Mouse (Mus musculus): Measurements from ENCODE around the gene Nell1. TPM values are rescaled to one million over a fixed set of nuclear protein-coding genes. Genes with fewer than 3 reads are reported as not detected.

Gene Nell1
- total and polyA plus RNA-seq, 2 experiments = not detected

GRCm38 (mm10) chr7:50241634-50242273, 267.1 kb downstream of the Nell1 start:
- DNase-seq (ENCODE audit: extremely low read depth, low read depth, low spot score) = no peak
- Histone ChIP-seq H3K4me1 (ENCODE audit: control insufficient read depth, insufficient read depth, low read length) (no peaks in the 10 kb centered on the region), H3K36me3 (ENCODE audit: control insufficient read depth, insufficient read depth, low read length) (no peaks in the 10 kb centered on the region), H3K27ac (replicated peaks; ENCODE audit: insufficient read depth, low read depth, low read length) (no peak overlapping the region), H3K9ac (ENCODE audit: low read depth, low read length) (no peak overlapping the region), H3K27me3 (ENCODE audit: control insufficient read depth, insufficient read depth, low read length) (no peaks in the 10 kb centered on the region), H3K4me3 (ENCODE audit: insufficient read depth, low read depth, low read length) (no peak overlapping the region), H3K79me2 (ENCODE audit: control insufficient read depth, insufficient read depth, low read length) (no peaks in the 10 kb centered on the region)
- TF ChIP-seq CTCF (IDR thresholded peaks at IDR 0.05; ENCODE audit: low read depth, low read length) (no peak), POLR2A (IDR thresholded peaks at IDR 0.05; ENCODE audit: extremely low read depth, insufficient read depth, low read length) (no peak)
- 75% methylated on average over 5 of the region's 5 CpGs for WGBS

GRCm38 (mm10) chr7:50253166-50253565, 278.5 kb downstream of the Nell1 start:
- no peak for TF ChIP-seq POLR2A (IDR thresholded peaks at IDR 0.05; ENCODE audit: extremely low read depth, insufficient read depth, low read length)
- TF ChIP-seq CTCF (IDR thresholded peaks at IDR 0.05; ENCODE audit: low read depth, low read length) = no peak
- Histone ChIP-seq H3K36me3 (ENCODE audit: control insufficient read depth, insufficient read depth, low read length) (no peaks in the 10 kb centered on the region), H3K79me2 (ENCODE audit: control insufficient read depth, insufficient read depth, low read length) (no peaks in the 10 kb centered on the region), H3K9ac (ENCODE audit: low read depth, low read length) (no peak overlapping the region), H3K4me3 (ENCODE audit: insufficient read depth, low read depth, low read length) (no peak overlapping the region), H3K27ac (replicated peaks; ENCODE audit: insufficient read depth, low read depth, low read length) (no peak overlapping the region), H3K27me3 (ENCODE audit: control insufficient read depth, insufficient read depth, low read length) (no peaks in the 10 kb centered on the region), H3K4me1 (ENCODE audit: control insufficient read depth, insufficient read depth, low read length) (no peaks in the 10 kb centered on the region)
- 65% methylated on average over 3 of the region's 3 CpGs for WGBS
- DNase-seq (ENCODE audit: extremely low read depth, low read depth, low spot score) = no peak

- no peaks in the 10 kb centered on the region for H3K79me2 ChIP-seq (ENCODE audit: control insufficient read depth, insufficient read depth, low read length)
- H3K36me3 ChIP-seq (ENCODE audit: control insufficient read depth, insufficient read depth, low read length) = no peaks in the 10 kb centered on the region
- no peak overlapping the region for H3K27ac ChIP-seq (replicated peaks; ENCODE audit: insufficient read depth, low read depth, low read length)
- H3K9ac ChIP-seq (ENCODE audit: low read depth, low read length) = no peak overlapping the region
- H3K27me3 ChIP-seq (ENCODE audit: control insufficient read depth, insufficient read depth, low read length) = no peaks in the 10 kb centered on the region
- H3K4me3 ChIP-seq (ENCODE audit: insufficient read depth, low read depth, low read length) = no peak overlapping the region
- WGBS = 63% methylated on average over 3 of the region's 3 CpGs
- TF ChIP-seq POLR2A (IDR thresholded peaks at IDR 0.05; ENCODE audit: extremely low read depth, insufficient read depth, low read length) (no peak), CTCF (IDR thresholded peaks at IDR 0.05; ENCODE audit: low read depth, low read length) (no peak)
- no peak for DNase-seq (ENCODE audit: extremely low read depth, low read depth, low spot score)
- no peaks in the 10 kb centered on the region for H3K4me1 ChIP-seq (ENCODE audit: control insufficient read depth, insufficient read depth, low read length)
These were observed 285.4 kb downstream of the Nell1 start for GRCm38 (mm10) chr7:50260016-50260415.

- H3K4me1 ChIP-seq (ENCODE audit: control insufficient read depth, insufficient read depth, low read length) = no peaks in the 10 kb centered on the region
- H3K27ac ChIP-seq (replicated peaks; ENCODE audit: insufficient read depth, low read depth, low read length) = no peak overlapping the region
- H3K27me3 ChIP-seq (ENCODE audit: control insufficient read depth, insufficient read depth, low read length) = no peaks in the 10 kb centered on the region
- TF ChIP-seq POLR2A (IDR thresholded peaks at IDR 0.05; ENCODE audit: extremely low read depth, insufficient read depth, low read length) (no peak), CTCF (IDR thresholded peaks at IDR 0.05; ENCODE audit: low read depth, low read length) (no peak)
- H3K36me3 ChIP-seq (ENCODE audit: control insufficient read depth, insufficient read depth, low read length) = no peaks in the 10 kb centered on the region
- no peak for DNase-seq (ENCODE audit: extremely low read depth, low read depth, low spot score)
- WGBS = 90% methylated on average over 3 of the region's 3 CpGs
- no peaks in the 10 kb centered on the region for H3K79me2 ChIP-seq (ENCODE audit: control insufficient read depth, insufficient read depth, low read length)
- H3K4me3 ChIP-seq (ENCODE audit: insufficient read depth, low read depth, low read length) = no peak overlapping the region
- no peak overlapping the region for H3K9ac ChIP-seq (ENCODE audit: low read depth, low read length)
These were observed 320.8 kb downstream of the Nell1 start for GRCm38 (mm10) chr7:50295508-50295907.

DNA sequence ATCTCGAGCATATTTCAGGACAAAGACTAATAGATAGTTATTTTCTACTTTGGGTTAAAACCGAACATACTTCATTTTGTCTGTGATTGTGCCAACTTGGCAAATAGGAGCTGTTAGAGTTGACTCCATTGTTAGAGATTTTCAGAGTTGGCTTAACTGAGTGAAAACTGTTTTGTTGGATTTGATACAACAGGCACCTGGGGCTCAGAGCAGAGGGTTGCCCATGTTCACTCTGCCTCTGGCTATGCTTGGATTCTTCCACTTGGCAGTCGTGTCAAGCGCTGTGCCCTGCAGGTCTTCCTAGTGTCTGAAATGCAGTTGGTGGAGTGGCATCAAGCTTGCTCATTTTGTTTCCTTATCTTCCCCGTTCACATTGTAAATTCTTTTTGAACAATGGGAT, 363.6 kb downstream of the Nell1 start:
- no peak overlapping the region for H3K27ac ChIP-seq (replicated peaks; ENCODE audit: insufficient read depth, low read depth, low read length)
- no peaks in the 10 kb centered on the region for H3K79me2 ChIP-seq (ENCODE audit: control insufficient read depth, insufficient read depth, low read length)
- no peaks in the 10 kb centered on the region for H3K27me3 ChIP-seq (ENCODE audit: control insufficient read depth, insufficient read depth, low read length)
- H3K36me3 ChIP-seq (ENCODE audit: control insufficient read depth, insufficient read depth, low read length) = no peaks in the 10 kb centered on the region
- 74% methylated on average over 5 of the region's 5 CpGs for WGBS
- no peaks in the 10 kb centered on the region for H3K4me1 ChIP-seq (ENCODE audit: control insufficient read depth, insufficient read depth, low read length)
- H3K4me3 ChIP-seq (ENCODE audit: insufficient read depth, low read depth, low read length) = no peak overlapping the region
- no peak for TF ChIP-seq CTCF (IDR thresholded peaks at IDR 0.05; ENCODE audit: low read depth, low read length)
- no peak for TF ChIP-seq POLR2A (IDR thresholded peaks at IDR 0.05; ENCODE audit: extremely low read depth, insufficient read depth, low read length)
- no peak for DNase-seq (ENCODE audit: extremely low read depth, low read depth, low spot score)
- no peak overlapping the region for H3K9ac ChIP-seq (ENCODE audit: low read depth, low read length)

GRCm38 (mm10) chr7:50338757-50339156, 364.1 kb downstream of the Nell1 start:
- no peaks in the 10 kb centered on the region for H3K36me3 ChIP-seq (ENCODE audit: control insufficient read depth, insufficient read depth, low read length)
- TF ChIP-seq CTCF (IDR thresholded peaks at IDR 0.05; ENCODE audit: low read depth, low read length) (no peak), POLR2A (IDR thresholded peaks at IDR 0.05; ENCODE audit: extremely low read depth, insufficient read depth, low read length) (no peak)
- WGBS = 61% methylated on average over 5 of the region's 5 CpGs
- no peaks in the 10 kb centered on the region for H3K79me2 ChIP-seq (ENCODE audit: control insufficient read depth, insufficient read depth, low read length)
- DNase-seq (ENCODE audit: extremely low read depth, low read depth, low spot score) = no peak
- no peak overlapping the region for H3K9ac ChIP-seq (ENCODE audit: low read depth, low read length)
- H3K27ac ChIP-seq (replicated peaks; ENCODE audit: insufficient read depth, low read depth, low read length) = no peak overlapping the region
- no peaks in the 10 kb centered on the region for H3K27me3 ChIP-seq (ENCODE audit: control insufficient read depth, insufficient read depth, low read length)
- no peaks in the 10 kb centered on the region for H3K4me1 ChIP-seq (ENCODE audit: control insufficient read depth, insufficient read depth, low read length)
- H3K4me3 ChIP-seq (ENCODE audit: insufficient read depth, low read depth, low read length) = no peak overlapping the region

Data from liver, adult 2 months (tissue).